Mouse (Mus musculus): ENCODE data around the gene Twistnb. TPM values are rescaled to one million over a fixed set of nuclear protein-coding genes. Genes with fewer than 3 reads are reported as not detected.

Twistnb gene
- total and polyA plus RNA-seq, 3 experiments, result 22.1 to 44.6 (median 25.3) TPM

- Histone ChIP-seq H3K27ac (ENCODE audit: control insufficient read depth, low read depth, low read length) (0 out of 2 replicates have a peak overlapping the region, but pooled peaks have one; percentile 29), H3K4me1 (ENCODE audit: control insufficient read depth in 1 of 2, insufficient read depth in 2 of 2, low read length in 2 of 2) (peaks cover 8 to 10% of the 10 kb centered on the region in 2 experiments), H3K9me3 (replicated peaks; ENCODE audit: insufficient read depth, low read length) (no peaks in the 10 kb centered on the region), H3K27me3 (ENCODE audit: control insufficient read depth in 1 of 2, insufficient read depth in 2 of 2, low read length in 2 of 2) (no peaks in the 10 kb centered on the region), H3K79me2 (ENCODE audit: control insufficient read depth, insufficient read depth, low read length, poor library complexity) (peaks cover 30% of the 10 kb centered on the region), H3K9ac (ENCODE audit: control insufficient read depth, low read depth, low read length, poor library complexity, severe bottlenecking) (no peak overlapping the region; the same call in 1 of the 2 replicates), H3K36me3 (ENCODE audit: control insufficient read depth in 1 of 2, insufficient read depth in 2 of 2, low read length in 2 of 2) (peaks cover 13 to 32% of the 10 kb centered on the region in 2 experiments), H3K4me3 (ENCODE audit: control insufficient read depth in 1 of 2, insufficient read depth in 1 of 2, low read depth in 2 of 2, low read length in 2 of 2) (no peak overlapping the region)
- peak; percentile 76 for DNase-seq (ENCODE audit: low read depth, low spot score)
- TF ChIP-seq MXI1 (IDR thresholded peaks at IDR 0.05; ENCODE audit: low read depth, low read length) (peak; percentile 79), UBTF (IDR thresholded peaks at IDR 0.05; ENCODE audit: borderline replicate concordance, insufficient read depth, low read depth, low read length) (no peak), MYC (IDR thresholded peaks at IDR 0.05; ENCODE audit: low read depth, low read length) (peak; percentile 45; the same call in 1 of the 2 replicates), E2F4 (IDR thresholded peaks at IDR 0.05; ENCODE audit: borderline replicate concordance, low read depth, low read length) (no peak), ETS1 (IDR thresholded peaks at IDR 0.05; ENCODE audit: low read depth, low read length) (peak; percentile 44; the same call in 1 of the 2 replicates), MEF2A (IDR thresholded peaks at IDR 0.05; ENCODE audit: extremely low read depth, insufficient replicate concordance, low read depth, low read length, poor library complexity, severe bottlenecking) (no peak), TAL1 (IDR thresholded peaks at IDR 0.05; ENCODE audit: low read length) (no peak), SIN3A (IDR thresholded peaks at IDR 0.05; ENCODE audit: low read length) (peak; percentile 87), HCFC1 (IDR thresholded peaks at IDR 0.05; ENCODE audit: low read depth, low read length) (0 out of 2 replicates have a peak, but pooled peaks have one; percentile 41), BHLHE40 (IDR thresholded peaks at IDR 0.05; ENCODE audit: borderline replicate concordance, low read depth, low read length) (peak; percentile 71; the same call in 1 of the 2 replicates), MAFK (IDR thresholded peaks at IDR 0.05; ENCODE audit: borderline replicate concordance, low read depth, low read length) (no peak), EP300 (IDR thresholded peaks at IDR 0.05; ENCODE audit: low read depth in 1 of 2, low read length in 2 of 2) (peak in 1 of 2 experiments; percentile 53; a peak in 2 of 4 replicates), NELFE (IDR thresholded peaks at IDR 0.05; ENCODE audit: low read depth, low read length) (no peak), MAX (IDR thresholded peaks at IDR 0.05; ENCODE audit: low read length) (peak; percentile 94), USF2 (IDR thresholded peaks at IDR 0.05; ENCODE audit: borderline replicate concordance in 1 of 2, insufficient read depth in 1 of 2, low read depth in 1 of 2, low read length in 2 of 2) (peak; percentile 51 to 87; a peak in 3 of 4 replicates), USF1 (IDR thresholded peaks at IDR 0.05; ENCODE audit: low read depth, low read length) (peak; percentile 96)
Measured at GRCm38 (mm10) chr12:33433812-33434211, 4.4 kb downstream of the Twistnb start.

GRCm38 (mm10) chr12:33434758-33435157, 5.3 kb downstream of the Twistnb start:
- Histone ChIP-seq H3K79me2 (ENCODE audit: control insufficient read depth, insufficient read depth, low read length, poor library complexity) (peaks cover 27% of the 10 kb centered on the region), H3K27me3 (ENCODE audit: control insufficient read depth in 1 of 2, insufficient read depth in 2 of 2, low read length in 2 of 2) (no peaks in the 10 kb centered on the region), H3K9me3 (replicated peaks; ENCODE audit: insufficient read depth, low read length) (no peaks in the 10 kb centered on the region), H3K27ac (ENCODE audit: control insufficient read depth, low read depth, low read length) (no peak overlapping the region), H3K9ac (ENCODE audit: control insufficient read depth, low read depth, low read length, poor library complexity, severe bottlenecking) (no peak overlapping the region), H3K36me3 (ENCODE audit: control insufficient read depth in 1 of 2, insufficient read depth in 2 of 2, low read length in 2 of 2) (peaks cover 13 to 28% of the 10 kb centered on the region in 2 experiments), H3K4me1 (ENCODE audit: control insufficient read depth in 1 of 2, insufficient read depth in 2 of 2, low read length in 2 of 2) (peaks cover 8% of the 10 kb centered on the region in 2 experiments), H3K4me3 (ENCODE audit: control insufficient read depth in 1 of 2, insufficient read depth in 1 of 2, low read depth in 2 of 2, low read length in 2 of 2) (no peak overlapping the region)
- peak; percentile 19 to 44 (median 40); a peak in 5 of 6 replicates for TF ChIP-seq CTCF (IDR thresholded peaks at IDR 0.05 in 2 of 3, conservative IDR thresholded peaks at IDR 0.05 in 1 of 3; ENCODE audit: control insufficient read depth in 1 of 3, insufficient read depth in 1 of 3, low read depth in 2 of 3, low read length in 3 of 3, poor library complexity in 1 of 3, severe bottlenecking in 1 of 3)
- no peak for TF ChIP-seq TCF12 (IDR thresholded peaks at IDR 0.05; ENCODE audit: low read depth, low read length)
- peak; percentile 54 for DNase-seq (ENCODE audit: low read depth, low spot score)

All from MEL (cell line).